Mouse (Mus musculus) small intestine, adult 2 months (tissue): ENCODE results near the gene Plcd3.

Source experiments
- CTCF ChIP-seq: fragments of 200-500 bp; IDR thresholded peaks from 2 replicates; pipeline ENCODE4 v1.5.1; 2012; ENCODE audit warnings: low read depth, mild to moderate bottlenecking, control low read depth, inconsistent platforms, low read length, moderate library complexity, mixed read lengths; ENCODE audit not compliant: insufficient replicate concordance, insufficient read length; ENCODE audit errors: extremely low read depth
- POLR2A ChIP-seq: fragments of 200-500 bp; IDR thresholded peaks from 2 replicates; pipeline ENCODE4 v1.6.1; 2012; ENCODE audit warnings: low read depth, mild to moderate bottlenecking, control low read depth, inconsistent platforms, low read length, moderate library complexity

DNA sequence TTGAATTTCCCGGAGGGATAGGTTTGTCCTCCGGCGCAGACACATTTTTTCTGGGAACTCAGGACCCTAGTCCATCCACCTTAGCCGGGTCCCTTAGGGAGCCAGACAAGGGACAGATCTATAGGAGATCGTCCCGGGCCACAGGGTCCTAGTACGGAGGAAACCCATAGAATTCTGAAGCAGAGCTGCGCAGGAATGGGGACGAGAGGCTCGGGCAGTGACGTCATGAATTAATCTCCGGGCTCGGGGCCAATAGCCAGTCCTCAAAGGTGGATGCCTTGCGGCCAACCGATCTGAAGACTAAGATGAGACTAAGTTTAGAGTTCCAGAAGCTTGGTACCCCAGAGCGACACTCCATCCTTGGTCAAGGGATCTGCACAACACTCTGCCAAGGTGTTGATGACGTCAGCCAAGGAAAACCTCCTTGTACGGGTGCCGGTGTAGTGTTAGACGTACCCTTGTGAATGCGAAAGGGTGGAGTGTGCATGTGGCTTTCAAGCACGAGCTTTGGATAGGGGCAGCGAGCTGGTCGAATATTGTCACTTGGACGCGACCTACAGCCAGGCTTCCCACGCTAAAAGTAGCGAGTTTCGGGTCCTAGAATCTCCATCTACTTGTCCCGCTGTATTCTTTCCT, 526 bp upstream of the Plcd3 start:
- TF ChIP-seq CTCF (no peak), POLR2A (no peak)
